Mouse (Mus musculus) heart, adult 8-10 months (tissue): ENCODE data around the gene Itgal. TPM values are rescaled to one million over a fixed set of nuclear protein-coding genes. Genes with fewer than 3 reads are reported as not detected.
"Not testable (repeated sequence)": the region's sequence is repeated elsewhere in the genome, so short reads cannot be mapped to it uniquely, and the experiment has no call there.

Source experiments
- DNase-seq: peaks from one replicate; pipeline ENCODE4 v3.0.0; 2022; ENCODE audit warnings: low spot score
- total RNA-seq, 4 experiments: library from RNA; stranded (reverse); gene quantifications; 2 replicates each; pipeline ENCODE4 v1.2.4; 2022

Gene Itgal
- total RNA-seq, 4 experiments from 2014 or later, result 1.1 to 2.0 (median 1.6) TPM

- DNase-seq, result no peak
These were observed 46.3 kb downstream of the Itgal start for GRCm38 (mm10) chr7:127342332-127342731.

GRCm38 (mm10) chr7:127342888-127343287 lies 46.8 kb downstream of the Itgal start:
- no peak for DNase-seq

- no peak for DNase-seq
These were observed 47.4 kb downstream of the Itgal start for GRCm38 (mm10) chr7:127343351-127344019.

- DNase-seq, result no peak
These were observed 48.3 kb downstream of the Itgal start for GRCm38 (mm10) chr7:127344371-127344770.

GRCm38 (mm10) chr7:127345092-127345491 lies 49.0 kb downstream of the Itgal start:
- no peak for DNase-seq

- DNase-seq, result peak; percentile 95
These were observed 49.7 kb downstream of the Itgal start, which contains the start of gene Zfp768 for GRCm38 (mm10) chr7:127345512-127346325. TSS of gene Zfp768 (minus strand) at chr7:127345589.

- DNase-seq, result no peak
These were observed 50.6 kb downstream of the Itgal start for GRCm38 (mm10) chr7:127346676-127347075.

GRCm38 (mm10) chr7:127351230-127352004 lies 55.4 kb downstream of the Itgal start:
- no peak for DNase-seq

GRCm38 (mm10) chr7:127355796-127356195 lies 59.7 kb downstream of the Itgal start:
- DNase-seq, result no peak

GRCm38 (mm10) chr7:127357871-127358270 lies 61.8 kb downstream of the Itgal start:
- no peak for DNase-seq

GRCm38 (mm10) chr7:127358472-127358871 lies 62.4 kb downstream of the Itgal start:
- no peak for DNase-seq

GRCm38 (mm10) chr7:127360265-127360664 lies 64.2 kb downstream of the Itgal start:
- no peak for DNase-seq

GRCm38 (mm10) chr7:127361449-127361848 lies 65.4 kb downstream of the Itgal start:
- DNase-seq, result no peak

GRCm38 (mm10) chr7:127362418-127362817 lies 66.4 kb downstream of the Itgal start:
- not testable (repeated sequence) for DNase-seq

GRCm38 (mm10) chr7:127363475-127363921 lies 67.4 kb downstream of the Itgal start:
- no peak for DNase-seq

GRCm38 (mm10) chr7:127364166-127364565 lies 68.1 kb downstream of the Itgal start:
- DNase-seq, result peak; percentile 46

GRCm38 (mm10) chr7:127366249-127366648 lies 70.2 kb downstream of the Itgal start:
- DNase-seq, result no peak

- no peak for DNase-seq
These were observed 75.2 kb downstream of the Itgal start for GRCm38 (mm10) chr7:127371213-127371612.

- DNase-seq, result not testable (repeated sequence)
These were observed 75.8 kb downstream of the Itgal start for GRCm38 (mm10) chr7:127371870-127372269.

GRCm38 (mm10) chr7:127375271-127376245 lies 79.5 kb downstream of the Itgal start, which contains the start of gene Zfp747:
TSS of gene Zfp747 (minus strand) at chr7:127376050.
- DNase-seq, result peak; percentile 97
